Mouse (Mus musculus) E14TG2a.4 (cell line): Measurements from ENCODE around the gene Lingo2.

ENCODE experiments used
- H3K27me3 ChIP-seq: 2 replicates; pipeline ENCODE4 v1.6.1; 2014; ENCODE audit warnings: low read length, control low read depth; ENCODE audit not compliant: insufficient read depth
- H3K36me3 ChIP-seq: 2 replicates; pipeline ENCODE4 v1.6.1; 2014; ENCODE audit warnings: low read length, control low read depth; ENCODE audit not compliant: insufficient read depth
- H3K4me1 ChIP-seq: replicated peaks from 2 replicates; pipeline ENCODE4 v1.6.1; 2014; ENCODE audit warnings: low read depth, low read length, control low read depth
- H3K4me3 ChIP-seq: replicated peaks from 2 replicates; pipeline ENCODE4 v1.5.1; 2014; ENCODE audit warnings: mild to moderate bottlenecking, low read length
- H3K9me3 ChIP-seq: 2 replicates; pipeline ENCODE4 v1.6.1; 2014; ENCODE audit warnings: low read length, control low read depth
- CTCF ChIP-seq: conservative IDR thresholded peaks from 2 replicates; pipeline ENCODE4 v1.5.1; 2014; ENCODE audit warnings: low read length
- NANOG ChIP-seq: IDR thresholded peaks from 2 replicates; pipeline ENCODE4 v1.6.1; 2014; ENCODE audit warnings: borderline replicate concordance, low read length, mixed read lengths
- POU5F1 ChIP-seq: IDR thresholded peaks from 2 replicates; pipeline ENCODE4 v1.6.1; 2014; ENCODE audit warnings: low read length, borderline replicate concordance

Lingo2 gene

GRCm38 (mm10) chr4:36014181-36014580, 937.4 kb downstream of the Lingo2 start:
- TF ChIP-seq NANOG = no peak
- TF ChIP-seq POU5F1 = no peak
- no peak for TF ChIP-seq CTCF
- Histone ChIP-seq H3K4me1 (no peaks in the 10 kb centered on the region), H3K9me3 (peaks cover 10% of the 10 kb centered on the region), H3K36me3 (no peaks in the 10 kb centered on the region), H3K27me3 (no peaks in the 10 kb centered on the region), H3K4me3 (no peak overlapping the region)

DNA sequence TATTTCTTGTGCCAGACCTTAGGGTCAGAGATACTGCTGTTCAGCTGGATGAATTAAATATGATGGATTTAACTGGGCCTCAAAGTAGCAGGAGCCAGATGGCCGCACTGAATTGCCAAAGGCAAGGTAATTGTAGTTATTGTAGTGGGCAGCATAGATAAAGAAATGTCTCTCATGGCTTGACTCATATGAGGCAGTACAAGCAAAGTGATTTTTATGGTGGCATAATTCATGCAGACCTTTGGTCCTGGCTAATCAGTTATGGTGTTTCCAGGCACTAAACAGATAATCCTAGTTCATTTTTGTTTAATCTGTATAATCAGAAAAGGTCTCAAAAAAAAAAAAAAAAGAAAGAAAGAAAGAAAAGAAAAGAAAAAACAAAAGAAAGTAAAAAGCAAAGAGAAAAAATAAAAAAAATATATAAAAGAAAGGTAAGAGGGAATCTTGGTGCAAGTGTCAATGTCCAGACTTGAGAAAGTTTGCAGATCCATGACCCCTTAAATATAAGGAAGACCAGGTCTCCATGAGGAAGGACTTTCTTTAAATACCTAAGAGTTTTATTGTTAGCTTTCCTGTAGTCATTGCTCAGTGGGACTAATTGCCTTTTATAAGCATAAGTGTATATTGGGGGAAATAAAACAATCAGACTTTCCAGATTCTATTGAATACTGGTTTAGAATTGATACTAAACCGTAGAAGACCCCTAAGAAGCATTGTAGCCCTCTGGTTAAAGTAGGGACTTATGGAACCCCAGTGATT, 959.4 kb downstream of the Lingo2 start:
- Histone ChIP-seq H3K4me1 (no peaks in the 10 kb centered on the region), H3K36me3 (peaks cover 3% of the 10 kb centered on the region; the same call in 1 of the 2 replicates), H3K9me3 (peaks cover 19% of the 10 kb centered on the region), H3K27me3 (no peaks in the 10 kb centered on the region), H3K4me3 (no peak overlapping the region)
- TF ChIP-seq POU5F1 = no peak
- no peak for TF ChIP-seq CTCF
- TF ChIP-seq NANOG = no peak

GRCm38 (mm10) chr4:35986012-35986411, 965.5 kb downstream of the Lingo2 start:
- Histone ChIP-seq H3K27me3 (no peaks in the 10 kb centered on the region), H3K4me1 (no peaks in the 10 kb centered on the region), H3K4me3 (no peak overlapping the region), H3K9me3 (peaks cover under 1% of the 10 kb centered on the region; the same call in 1 of the 2 replicates), H3K36me3 (no peaks in the 10 kb centered on the region)
- TF ChIP-seq NANOG (no peak), CTCF (no peak), POU5F1 (no peak)

- TF ChIP-seq NANOG (no peak), POU5F1 (no peak), CTCF (no peak)
- no peaks in the 10 kb centered on the region for H3K27me3 ChIP-seq
Measured at GRCm38 (mm10) chr4:35963532-35963931, 988.0 kb downstream of the Lingo2 start.

GRCm38 (mm10) chr4:35951894-35952293, 999.7 kb downstream of the Lingo2 start:
- H3K4me1 ChIP-seq = no peaks in the 10 kb centered on the region
- H3K27me3 ChIP-seq = no peaks in the 10 kb centered on the region
- no peak for TF ChIP-seq NANOG
- TF ChIP-seq POU5F1 = no peak
- no peak for TF ChIP-seq CTCF
- no peak overlapping the region for H3K4me3 ChIP-seq
- no peaks in the 10 kb centered on the region for H3K9me3 ChIP-seq
- H3K36me3 ChIP-seq = no peaks in the 10 kb centered on the region

More at GRCm38 (mm10) chr4:35963532-35963931, 988.0 kb downstream of the Lingo2 start:
- Histone ChIP-seq H3K4me3 (no peak overlapping the region), H3K9me3 (no peaks in the 10 kb centered on the region), H3K36me3 (no peaks in the 10 kb centered on the region), H3K4me1 (no peaks in the 10 kb centered on the region)

- Histone ChIP-seq H3K4me1 (no peaks in the 10 kb centered on the region), H3K4me3 (no peak overlapping the region), H3K36me3 (no peaks in the 10 kb centered on the region), H3K9me3 (no peaks in the 10 kb centered on the region), H3K27me3 (no peaks in the 10 kb centered on the region)
- no peak for TF ChIP-seq CTCF
- TF ChIP-seq POU5F1 = no peak
- no peak for TF ChIP-seq NANOG
Measured at GRCm38 (mm10) chr4:35951251-35951650, 1000.3 kb downstream of the Lingo2 start.

DNA sequence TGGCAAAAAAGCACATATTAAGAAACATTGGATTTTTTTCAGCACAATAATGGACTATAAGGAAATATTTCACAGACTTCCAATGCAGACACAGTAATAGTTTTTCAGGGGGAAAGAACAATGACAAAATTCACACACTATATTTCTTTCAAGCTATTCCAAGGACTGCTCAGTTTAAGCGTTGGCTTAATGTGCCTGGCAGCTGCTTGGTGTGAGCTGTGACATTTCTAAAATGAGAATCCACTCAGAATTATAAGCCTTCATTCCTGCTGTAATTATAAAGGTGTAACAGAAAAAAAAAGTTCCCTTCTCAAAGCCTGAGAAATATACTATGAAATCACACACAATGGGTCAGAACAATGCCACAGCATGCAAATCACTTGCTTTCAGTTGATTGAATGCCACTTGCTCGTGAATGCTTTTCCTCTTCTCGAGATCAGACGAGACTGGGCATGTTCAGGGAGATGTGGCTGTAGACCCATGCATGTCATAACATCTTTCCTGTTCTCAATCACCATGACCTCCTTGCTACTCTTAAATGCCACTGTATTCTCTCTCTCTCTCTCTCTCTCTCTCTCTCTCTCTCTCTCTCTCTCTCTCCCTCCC, 1017.4 kb downstream of the Lingo2 start:
- no peak overlapping the region for H3K4me3 ChIP-seq
- no peaks in the 10 kb centered on the region for H3K9me3 ChIP-seq
- H3K27me3 ChIP-seq = no peaks in the 10 kb centered on the region
- TF ChIP-seq POU5F1 (no peak), NANOG (no peak), CTCF (no peak)
- no peaks in the 10 kb centered on the region for H3K4me1 ChIP-seq
- no peaks in the 10 kb centered on the region for H3K36me3 ChIP-seq

DNA sequence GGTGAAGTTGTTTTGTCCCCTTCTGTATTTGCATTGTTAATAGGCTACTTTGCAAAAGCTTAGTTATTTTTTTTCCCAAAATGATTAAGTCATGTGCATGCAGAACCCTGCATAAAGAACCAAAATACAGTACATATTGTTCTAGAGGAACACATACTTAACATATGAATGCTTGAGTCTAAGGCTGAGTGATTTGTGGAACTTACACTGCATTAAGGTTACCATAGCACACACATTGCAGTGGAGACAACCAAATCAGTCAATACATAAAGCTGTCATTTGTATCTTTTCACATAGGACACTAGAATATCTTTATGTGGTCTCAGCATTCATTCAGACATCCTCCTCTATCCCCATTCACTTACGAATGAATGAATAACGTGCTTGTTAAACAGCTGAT, 1023.8 kb downstream of the Lingo2 start:
- no peaks in the 10 kb centered on the region for H3K27me3 ChIP-seq
- H3K4me3 ChIP-seq = no peak overlapping the region
- H3K36me3 ChIP-seq = no peaks in the 10 kb centered on the region
- H3K9me3 ChIP-seq = no peaks in the 10 kb centered on the region
- TF ChIP-seq CTCF (no peak), NANOG (no peak), POU5F1 (no peak)
- no peaks in the 10 kb centered on the region for H3K4me1 ChIP-seq

GRCm38 (mm10) chr4:35917453-35917852, 1034.1 kb downstream of the Lingo2 start:
- H3K36me3 ChIP-seq = no peaks in the 10 kb centered on the region
- H3K4me3 ChIP-seq = no peak overlapping the region
- no peaks in the 10 kb centered on the region for H3K27me3 ChIP-seq
- no peak for TF ChIP-seq POU5F1
- H3K9me3 ChIP-seq = no peaks in the 10 kb centered on the region
- H3K4me1 ChIP-seq = no peaks in the 10 kb centered on the region
